Mouse (Mus musculus): Measurements from ENCODE around the gene Slirp. TPM values are rescaled to one million over a fixed set of nuclear protein-coding genes. Genes with fewer than 3 reads are reported as not detected.

The Slirp gene
- total RNA-seq (2018; cell fraction: chromatin; rRNA removed): 10 to 100 TPM in 16 of 26 experiments, 1 to 10 TPM in 9, under 1 TPM in 1; 0.41 to 29.6 (median 13.5) TPM
- 100 to 1,000 TPM in 18 of 26 experiments, 10 to 100 TPM in 8; 76.0 to 181 (median 114) TPM for total RNA-seq (2018; cell fraction: cytosol; rRNA removed)
- total RNA-seq (2018; cell fraction: nucleus; rRNA removed): 10 to 100 TPM in 22 of 26 experiments, 1 to 10 TPM in 4; 4.1 to 53.5 (median 24.6) TPM
- polyA plus RNA-seq (2018): 44.6 to 126 TPM (median 109 TPM) in 3 replicates

DNA sequence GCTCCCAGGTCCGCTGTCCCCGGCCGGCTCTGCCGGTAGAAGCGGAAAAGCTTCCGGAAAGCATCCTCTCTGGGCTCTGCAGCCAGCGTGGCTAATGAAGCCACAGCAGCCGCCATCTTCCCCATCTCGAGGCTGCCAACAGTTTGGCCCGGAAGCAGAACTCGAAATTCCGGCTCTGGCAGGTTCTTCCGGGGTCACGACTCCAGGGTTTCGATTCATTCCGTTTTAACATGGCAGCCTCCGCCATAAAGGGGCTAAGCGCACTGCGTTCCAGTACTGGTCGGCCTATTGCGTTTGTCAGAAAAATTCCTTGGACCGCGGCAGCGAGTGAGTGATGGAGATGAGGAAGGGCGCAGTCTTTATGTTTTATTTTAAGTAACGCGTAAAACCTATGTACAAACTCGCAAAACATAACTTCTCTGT, at the start of gene Slirp, which contains the start of gene Alkbh1:
Slirp (plus strand) TSS at position 197 of the 423 bp plus-strand sequence.
Alkbh1 (minus strand) TSS at position 318 of the 423 bp plus-strand sequence.
- peak within 1 kb of the TSS; percentile 41 for H3K27ac ChIP-seq
- H3K79me2 ChIP-seq (ENCODE audit: inconsistent target): peaks cover 100% of the 10 kb centered on the region
- WGBS (ENCODE audit: missing documents): 0% methylated on average over 25 of the region's 28 CpGs
- H3K36me3 ChIP-seq (ENCODE audit: inconsistent target): peaks cover 19% of the 10 kb centered on the region
- H3K4me3 ChIP-seq (ENCODE audit: inconsistent target): peak within 1 kb of the TSS; percentile 86

DNA sequence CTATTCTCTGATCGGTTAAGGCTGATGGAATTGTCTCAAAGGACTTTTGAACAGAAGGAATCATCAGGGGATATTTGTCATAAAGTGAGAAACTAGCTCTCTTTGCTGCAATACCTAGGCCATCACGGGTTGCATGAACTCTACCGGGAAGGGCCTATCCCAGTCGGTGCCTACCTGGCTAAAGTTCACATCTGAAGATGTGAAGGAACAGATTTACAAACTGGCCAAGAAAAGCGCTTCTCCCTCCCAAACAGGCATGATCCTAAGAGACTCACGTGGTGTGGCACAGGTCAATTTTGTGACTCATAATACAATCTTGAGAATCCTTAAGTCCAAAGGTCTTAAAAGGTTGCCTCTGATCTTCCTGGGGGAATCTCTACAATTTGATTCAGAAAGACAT, 49.4 kb upstream of the Slirp start:
- H3K36me3 ChIP-seq (ENCODE audit: inconsistent target): no peaks in the 10 kb centered on the region
- H3K27ac ChIP-seq: no peak overlapping the region
- WGBS (ENCODE audit: missing documents): 94% methylated on average over 6 of the region's 6 CpGs
- H3K4me3 ChIP-seq (ENCODE audit: inconsistent target): no peak overlapping the region
- peaks cover 5% of the 10 kb centered on the region; the same call in 1 of the 2 replicates for H3K79me2 ChIP-seq (ENCODE audit: inconsistent target)

DNA sequence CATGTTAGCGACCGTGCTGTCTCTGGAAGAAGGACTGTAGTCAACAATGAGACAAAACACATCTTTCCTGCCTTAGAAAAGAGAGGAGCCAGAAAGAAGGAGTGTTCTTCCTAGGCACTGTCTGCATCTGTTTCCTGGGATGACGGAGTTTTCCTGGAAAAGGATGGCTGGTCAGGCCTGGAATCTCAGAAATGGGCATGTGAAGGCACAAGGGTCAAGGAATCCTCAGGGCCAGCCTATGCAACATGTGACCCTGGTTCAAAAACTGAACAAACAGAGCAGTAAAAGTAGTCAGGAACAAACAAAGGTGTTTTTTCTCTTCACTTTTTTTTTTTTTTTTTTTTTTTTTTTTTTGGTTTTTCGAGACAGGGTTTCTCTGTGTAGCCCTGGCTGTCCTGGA, 46.6 kb upstream of the Slirp start:
- H3K79me2 ChIP-seq (ENCODE audit: inconsistent target): no peaks in the 10 kb centered on the region
- H3K36me3 ChIP-seq (ENCODE audit: inconsistent target): no peaks in the 10 kb centered on the region
- no peak overlapping the region for H3K27ac ChIP-seq
- WGBS (ENCODE audit: missing documents): 93% methylated on average over 3 of the region's 4 CpGs
- no peak overlapping the region for H3K4me3 ChIP-seq (ENCODE audit: inconsistent target)

DNA sequence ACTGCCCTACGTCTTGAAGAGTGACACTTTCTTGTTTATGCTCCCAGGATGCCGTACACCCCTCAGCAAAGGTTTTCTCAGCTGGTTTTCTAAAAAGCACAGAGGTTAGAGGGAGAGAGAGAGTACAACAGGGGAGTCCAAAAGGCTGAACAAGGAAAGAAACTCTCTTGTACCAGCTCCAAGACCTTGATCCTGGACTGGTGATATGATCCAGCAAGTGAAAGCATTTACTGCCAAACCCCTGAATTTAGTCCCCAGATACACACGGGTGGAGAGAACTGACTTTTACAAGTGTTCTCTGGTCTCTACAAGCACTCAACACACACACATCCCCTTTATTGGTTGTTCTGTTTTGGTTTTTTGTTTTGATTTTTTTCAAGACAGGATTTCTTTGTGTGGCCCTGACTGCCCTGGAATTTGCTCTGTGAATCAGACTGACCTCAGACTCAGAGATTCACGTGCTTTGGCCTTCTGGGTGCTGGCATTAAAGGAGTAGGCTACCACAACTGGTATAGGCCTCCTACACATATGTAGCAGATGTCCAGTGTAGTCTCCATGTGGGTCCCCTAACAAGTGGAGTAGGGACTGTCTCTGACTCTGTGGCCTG, 45.8 kb upstream of the Slirp start:
- WGBS (ENCODE audit: missing documents): 96% methylated on average over 4 of the region's 4 CpGs
- Histone ChIP-seq H3K27ac (no peak overlapping the region), H3K4me3 (ENCODE audit: inconsistent target) (no peak overlapping the region), H3K36me3 (ENCODE audit: inconsistent target) (no peaks in the 10 kb centered on the region), H3K79me2 (ENCODE audit: inconsistent target) (no peaks in the 10 kb centered on the region)

DNA sequence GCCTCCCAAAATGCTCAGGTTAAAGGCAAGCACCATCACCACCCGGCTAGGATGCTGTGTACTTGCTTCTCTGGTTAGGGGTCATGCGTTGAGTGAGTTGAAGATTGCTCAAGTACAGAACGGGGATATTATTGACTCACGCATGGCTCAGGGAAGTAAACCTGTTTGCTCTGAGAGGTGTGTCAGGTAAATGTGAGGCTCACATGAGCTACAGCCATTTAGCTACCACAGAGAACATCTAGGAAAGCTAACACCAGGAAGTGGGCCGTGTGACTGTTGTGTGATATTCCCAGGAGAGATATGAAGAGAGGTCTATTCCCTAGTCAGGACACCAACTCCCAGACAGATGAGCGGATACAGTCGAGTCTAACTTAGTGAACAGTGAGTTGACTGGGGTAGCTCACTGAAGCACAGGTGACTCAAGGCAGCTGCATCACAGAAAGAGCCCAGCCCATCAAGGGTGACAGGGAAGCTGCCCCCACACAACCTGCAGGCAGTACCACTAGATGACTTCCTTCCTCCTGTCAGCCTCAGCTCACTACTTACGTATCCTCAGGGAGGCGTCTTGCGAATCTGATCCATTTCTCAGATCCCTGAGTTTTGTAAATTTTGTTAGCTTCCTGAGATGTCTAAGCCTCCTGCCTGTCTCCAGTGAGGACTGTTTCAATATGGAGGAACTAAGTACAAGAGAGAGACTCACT, 44.4 kb upstream of the Slirp start:
- Histone ChIP-seq H3K27ac (no peak overlapping the region), H3K36me3 (ENCODE audit: inconsistent target) (no peaks in the 10 kb centered on the region), H3K79me2 (ENCODE audit: inconsistent target) (no peaks in the 10 kb centered on the region), H3K4me3 (ENCODE audit: inconsistent target) (no peak overlapping the region)
- WGBS (ENCODE audit: missing documents): 78% methylated on average over 10 of the region's 10 CpGs

DNA sequence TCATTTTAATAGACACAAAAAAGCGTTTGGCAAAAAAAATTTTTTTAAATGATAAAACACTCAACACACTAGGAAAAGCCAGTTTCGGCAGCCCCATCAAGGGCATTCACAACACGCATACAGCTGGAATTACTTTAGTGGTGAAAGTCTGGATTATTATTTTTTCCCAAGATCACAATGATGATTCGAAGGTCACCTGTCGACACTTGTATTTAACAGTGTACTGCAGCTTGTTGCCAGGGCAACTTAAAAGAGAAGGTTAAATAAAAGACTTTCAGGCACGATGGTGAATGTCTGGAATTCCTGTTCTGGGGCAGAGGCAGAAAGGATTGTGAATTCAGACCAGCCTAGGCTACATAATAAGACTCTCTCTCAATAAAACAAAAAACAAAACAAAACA, 41.8 kb upstream of the Slirp start:
- H3K4me3 ChIP-seq (ENCODE audit: inconsistent target): no peak overlapping the region
- no peaks in the 10 kb centered on the region for H3K36me3 ChIP-seq (ENCODE audit: inconsistent target)
- 96% methylated on average over 6 of the region's 6 CpGs for WGBS (ENCODE audit: missing documents)
- no peak overlapping the region for H3K27ac ChIP-seq
- no peaks in the 10 kb centered on the region for H3K79me2 ChIP-seq (ENCODE audit: inconsistent target)

DNA sequence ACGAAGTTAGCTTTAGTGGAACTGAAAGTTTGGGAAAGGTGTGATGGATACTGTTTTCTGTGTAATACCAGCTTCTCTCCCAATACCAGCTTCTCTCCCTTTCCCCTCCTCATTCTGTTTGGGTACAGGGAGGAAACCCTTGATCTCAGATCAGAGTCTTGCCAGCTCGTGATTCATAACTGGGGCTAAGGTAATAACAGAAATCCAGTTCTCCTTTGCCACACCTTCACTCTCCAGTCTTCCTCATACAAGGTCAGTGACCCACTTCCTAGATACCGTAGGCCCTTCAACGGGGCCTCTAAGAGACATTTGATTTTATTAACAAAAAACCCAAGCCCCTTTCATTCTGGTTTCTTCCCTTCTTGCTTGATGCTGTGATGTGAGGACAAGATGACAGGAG, 38.5 kb upstream of the Slirp start:
- 82% methylated on average over 4 of the region's 4 CpGs for WGBS (ENCODE audit: missing documents)
- H3K4me3 ChIP-seq (ENCODE audit: inconsistent target): no peak overlapping the region
- no peaks in the 10 kb centered on the region for H3K79me2 ChIP-seq (ENCODE audit: inconsistent target)
- no peak overlapping the region for H3K27ac ChIP-seq
- no peaks in the 10 kb centered on the region for H3K36me3 ChIP-seq (ENCODE audit: inconsistent target)

DNA sequence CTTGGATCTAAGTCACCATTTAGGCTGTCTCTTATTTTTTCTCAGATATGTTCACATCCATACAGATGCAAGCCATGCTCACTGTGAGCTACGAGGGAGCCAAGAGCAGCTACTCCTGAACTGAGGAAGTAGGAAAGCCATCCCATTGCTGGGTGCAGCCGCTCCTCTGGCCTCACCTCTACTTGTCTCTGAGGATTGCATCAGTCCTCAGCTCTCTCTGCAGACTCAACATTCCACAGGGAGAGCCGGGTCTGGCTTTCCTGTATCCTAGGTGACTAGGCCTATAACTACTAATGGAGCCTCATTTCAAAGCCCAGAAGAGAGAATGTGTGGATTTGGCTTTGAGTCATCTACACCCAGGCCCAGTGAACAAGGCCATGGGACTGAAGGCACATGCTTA, 38.0 kb upstream of the Slirp start:
- Histone ChIP-seq H3K79me2 (ENCODE audit: inconsistent target) (no peaks in the 10 kb centered on the region), H3K4me3 (ENCODE audit: inconsistent target) (no peak overlapping the region), H3K36me3 (ENCODE audit: inconsistent target) (no peaks in the 10 kb centered on the region), H3K27ac (no peak overlapping the region)
- 79% methylated on average over 3 of the region's 3 CpGs for WGBS (ENCODE audit: missing documents)

DNA sequence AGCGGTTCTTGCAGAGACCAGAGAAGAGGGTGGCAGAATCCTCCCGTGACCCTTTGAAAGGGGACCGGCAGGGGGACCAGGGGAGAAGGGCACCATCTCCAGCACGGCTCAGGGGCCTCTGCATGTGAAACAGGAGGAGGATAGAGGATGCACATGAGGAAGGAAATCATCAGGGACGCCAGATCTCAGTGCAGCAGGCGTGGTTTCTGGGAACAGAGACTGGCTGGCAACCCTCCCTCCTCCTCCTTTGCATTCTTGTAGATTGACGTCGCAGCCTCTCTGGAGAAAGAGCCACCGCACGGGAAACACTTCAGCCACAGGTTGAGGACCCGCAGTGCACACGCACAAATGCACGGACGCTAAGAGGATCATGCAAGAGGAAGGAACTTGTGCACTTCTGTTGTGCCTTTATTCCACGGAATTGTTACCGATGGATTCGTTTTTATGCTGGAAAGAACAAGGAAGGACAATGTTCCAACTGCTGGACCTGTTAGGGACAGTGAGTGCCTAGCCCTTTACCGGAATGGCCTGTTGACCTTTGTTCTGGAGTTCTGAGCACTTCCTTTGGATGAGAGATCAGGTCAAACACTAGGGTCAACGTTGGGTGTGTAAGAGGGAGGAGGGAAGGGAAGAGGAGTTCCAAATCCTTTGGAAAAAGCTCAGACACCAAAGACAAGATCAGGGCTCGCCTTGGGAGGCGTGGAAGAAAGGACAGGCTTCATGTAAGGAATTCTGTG, 35.7 kb upstream of the Slirp start:
- H3K4me3 ChIP-seq (ENCODE audit: inconsistent target): peak overlapping the region; percentile 20

DNA sequence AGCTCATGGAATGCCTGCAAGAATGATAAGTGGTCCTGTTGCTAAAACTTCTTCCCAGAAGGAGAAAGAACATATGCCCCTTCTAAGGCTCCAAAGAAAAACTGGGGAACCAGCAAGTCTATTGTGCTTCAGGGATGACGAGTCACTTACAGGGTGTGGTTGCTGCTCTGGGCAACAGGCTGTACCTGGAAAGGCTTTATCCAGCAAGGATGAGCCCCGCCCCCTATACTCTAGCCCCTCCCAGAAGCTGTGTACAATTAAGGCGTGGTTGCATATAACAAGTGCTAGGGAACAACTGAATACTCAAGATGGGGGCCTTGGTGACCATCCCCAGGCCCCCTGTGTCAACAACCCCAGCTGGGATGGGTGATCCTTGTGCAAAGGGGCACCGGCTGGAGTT, 34.6 kb upstream of the Slirp start:
- Histone ChIP-seq H3K4me3 (ENCODE audit: inconsistent target) (no peak overlapping the region), H3K27ac (no peak overlapping the region), H3K36me3 (ENCODE audit: inconsistent target) (no peaks in the 10 kb centered on the region), H3K79me2 (ENCODE audit: inconsistent target) (no peaks in the 10 kb centered on the region)
- WGBS (ENCODE audit: missing documents): 84% methylated on average over 4 of the region's 4 CpGs

More for the DNA sequence above, 35.7 kb upstream of the Slirp start:
- no peaks in the 10 kb centered on the region for H3K36me3 ChIP-seq (ENCODE audit: inconsistent target)
- no peaks in the 10 kb centered on the region for H3K79me2 ChIP-seq (ENCODE audit: inconsistent target)
- WGBS (ENCODE audit: missing documents): 13% methylated on average over 21 of the region's 21 CpGs
- H3K27ac ChIP-seq: peak overlapping the region; percentile 87

DNA sequence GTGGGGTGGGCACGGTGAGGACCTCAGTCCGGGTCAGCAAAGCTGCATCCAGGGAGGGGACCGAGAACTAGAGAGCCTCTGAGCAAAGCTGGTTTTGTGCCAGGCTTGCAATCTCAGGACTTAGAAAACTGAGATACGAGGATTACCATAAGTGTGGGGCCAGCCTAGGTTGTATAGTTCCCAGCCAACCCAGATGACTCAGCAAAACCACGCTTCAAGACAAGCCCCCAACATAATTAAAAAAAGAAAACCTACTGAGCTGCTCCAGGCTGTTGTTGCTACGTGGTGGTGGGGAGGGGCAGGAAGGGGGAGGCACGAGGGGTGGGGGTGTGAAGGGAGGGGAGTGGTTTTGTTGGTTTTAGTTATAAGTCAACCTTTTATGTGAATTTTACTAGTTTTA, 32.7 kb upstream of the Slirp start:
- H3K27ac ChIP-seq: no peak overlapping the region
- WGBS (ENCODE audit: missing documents): 34% methylated on average over 7 of the region's 7 CpGs
- H3K79me2 ChIP-seq (ENCODE audit: inconsistent target): no peaks in the 10 kb centered on the region
- no peak overlapping the region for H3K4me3 ChIP-seq (ENCODE audit: inconsistent target)
- no peaks in the 10 kb centered on the region for H3K36me3 ChIP-seq (ENCODE audit: inconsistent target)

DNA sequence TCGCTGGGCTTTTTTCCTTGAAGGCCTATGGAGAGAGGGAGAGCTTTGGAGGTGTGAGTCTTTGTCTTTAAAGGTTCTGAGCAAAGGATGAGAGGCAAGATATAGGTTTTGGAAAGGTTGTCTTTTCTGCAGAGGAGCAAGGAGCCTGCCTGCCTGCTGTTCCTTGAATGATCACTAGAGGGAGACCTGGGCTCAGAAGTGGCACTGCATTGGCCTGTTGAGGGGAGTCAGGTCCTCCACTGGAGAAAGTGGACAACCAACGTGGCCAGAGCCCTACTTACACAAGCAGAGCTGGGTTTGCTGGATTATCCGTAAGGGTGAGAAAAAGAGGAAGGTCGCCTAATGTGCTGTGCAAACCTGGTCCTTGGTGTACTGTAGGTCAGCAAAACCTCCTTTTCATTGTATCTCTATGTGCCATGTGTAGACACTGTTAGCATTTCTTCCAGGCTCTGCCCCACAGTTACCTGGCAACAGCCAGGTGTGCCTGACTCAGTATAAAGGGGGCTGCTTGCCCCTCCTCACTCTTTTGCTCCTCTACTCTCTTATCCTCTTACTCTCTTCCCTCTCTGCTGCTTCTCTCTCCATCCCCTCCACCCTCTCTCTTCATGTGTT, 30.4 kb upstream of the Slirp start:
- Histone ChIP-seq H3K79me2 (ENCODE audit: inconsistent target) (no peaks in the 10 kb centered on the region), H3K4me3 (ENCODE audit: inconsistent target) (no peak overlapping the region), H3K27ac (no peak overlapping the region), H3K36me3 (ENCODE audit: inconsistent target) (no peaks in the 10 kb centered on the region)
- WGBS (ENCODE audit: missing documents): 16% methylated on average over 4 of the region's 4 CpGs

DNA sequence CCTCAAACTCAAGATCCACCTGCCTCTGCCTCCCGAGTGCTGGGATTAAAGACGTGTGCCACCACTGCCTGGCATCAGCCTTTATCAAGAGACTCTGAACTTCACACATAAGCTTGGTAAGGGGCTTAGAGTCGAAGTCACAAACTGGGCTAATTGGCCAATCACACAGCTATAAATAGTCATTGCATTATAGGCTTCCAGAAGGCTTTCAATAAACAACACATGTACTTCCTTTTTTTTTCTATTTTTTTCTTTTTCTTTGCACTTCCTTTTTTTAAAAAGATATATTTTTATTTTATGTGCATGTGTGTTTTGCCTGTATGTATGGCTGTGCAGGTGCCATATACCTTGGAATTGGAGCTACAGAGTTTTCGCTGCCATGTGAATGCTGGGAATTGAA, 28.3 kb upstream of the Slirp start:
- 29% methylated on average over 4 of the region's 4 CpGs for WGBS (ENCODE audit: missing documents)
- Histone ChIP-seq H3K27ac (peak overlapping the region; percentile 60), H3K4me3 (ENCODE audit: inconsistent target) (no peak overlapping the region), H3K79me2 (ENCODE audit: inconsistent target) (no peaks in the 10 kb centered on the region), H3K36me3 (ENCODE audit: inconsistent target) (no peaks in the 10 kb centered on the region)

DNA sequence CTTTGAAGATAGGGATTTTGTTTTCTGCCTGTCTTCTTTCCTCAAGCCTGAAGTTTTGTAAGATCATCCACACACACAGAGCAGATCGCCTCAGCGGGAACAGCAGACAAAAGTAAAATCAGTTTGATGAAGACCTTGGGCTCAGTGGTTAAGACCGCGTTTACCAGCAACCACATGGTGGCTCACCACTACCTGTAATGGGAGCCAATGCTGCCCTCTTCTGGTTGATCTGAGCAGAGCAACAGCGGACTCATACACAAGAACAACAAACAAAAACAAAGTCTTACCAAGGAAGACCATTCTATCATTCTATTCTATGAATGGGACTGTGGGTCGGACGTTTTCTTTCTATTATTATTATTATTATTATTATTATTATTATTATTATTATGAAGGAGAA, 27.0 kb upstream of the Slirp start:
- H3K36me3 ChIP-seq (ENCODE audit: inconsistent target): no peaks in the 10 kb centered on the region
- no peak overlapping the region for H3K4me3 ChIP-seq (ENCODE audit: inconsistent target)
- H3K79me2 ChIP-seq (ENCODE audit: inconsistent target): no peaks in the 10 kb centered on the region
- 28% methylated on average over 7 of the region's 7 CpGs for WGBS (ENCODE audit: missing documents)
- H3K27ac ChIP-seq: no peak overlapping the region
